Mouse (Mus musculus) right cerebral cortex, postnatal 4 days (tissue): ENCODE data around the gene Gsn.

Experiments used
- DNase-seq: peaks from one replicate; pipeline ENCODE4 v3.0.0-alpha.2; 2022

Gsn gene

GRCm38 (mm10) chr2:35255885-35256833, at the start of gene Gsn:
TSS of gene Gsn (plus strand) at chr2:35256380.
- DNase-seq = peak; percentile 56

GRCm38 (mm10) chr2:35206761-35207160, 49.4 kb upstream of the Gsn start:
- DNase-seq = no peak

- no peak for DNase-seq
These were observed 48.1 kb upstream of the Gsn start for GRCm38 (mm10) chr2:35208054-35208453.

GRCm38 (mm10) chr2:35208931-35209665, 47.1 kb upstream of the Gsn start:
- no peak for DNase-seq

- DNase-seq = no peak
These were observed 44.5 kb upstream of the Gsn start for GRCm38 (mm10) chr2:35211681-35212080.

- no peak for DNase-seq
These were observed 42.8 kb upstream of the Gsn start for GRCm38 (mm10) chr2:35213345-35213910.

GRCm38 (mm10) chr2:35214881-35215358, 41.3 kb upstream of the Gsn start:
- peak; percentile 77 for DNase-seq

GRCm38 (mm10) chr2:35215363-35215762, 40.8 kb upstream of the Gsn start:
- no peak for DNase-seq

- DNase-seq = no peak
These were observed 39.5 kb upstream of the Gsn start for GRCm38 (mm10) chr2:35216701-35217100.

GRCm38 (mm10) chr2:35218736-35219135, 37.4 kb upstream of the Gsn start:
- no peak for DNase-seq

- DNase-seq = no peak
These were observed 33.3 kb upstream of the Gsn start for GRCm38 (mm10) chr2:35222822-35223391.

GRCm38 (mm10) chr2:35224285-35224684, 31.9 kb upstream of the Gsn start:
- no peak for DNase-seq

GRCm38 (mm10) chr2:35228145-35228544, 28.0 kb upstream of the Gsn start:
- DNase-seq = no peak

- no peak for DNase-seq
These were observed 26.0 kb upstream of the Gsn start for GRCm38 (mm10) chr2:35230215-35230614.

- peak; percentile 14 for DNase-seq
These were observed 24.3 kb upstream of the Gsn start for GRCm38 (mm10) chr2:35231871-35232270.

GRCm38 (mm10) chr2:35232595-35233445, 23.4 kb upstream of the Gsn start:
- no peak for DNase-seq

GRCm38 (mm10) chr2:35233898-35234297, 22.3 kb upstream of the Gsn start:
- DNase-seq = no peak

- DNase-seq = no peak
These were observed 21.2 kb upstream of the Gsn start for GRCm38 (mm10) chr2:35235021-35235420.

GRCm38 (mm10) chr2:35244241-35244640, 11.9 kb upstream of the Gsn start:
- no peak for DNase-seq

GRCm38 (mm10) chr2:35247763-35248162, 8.4 kb upstream of the Gsn start:
- no peak for DNase-seq

GRCm38 (mm10) chr2:35252733-35253132, 3.4 kb upstream of the Gsn start:
- no peak for DNase-seq

GRCm38 (mm10) chr2:35253751-35254150, 2.4 kb upstream of the Gsn start:
- no peak for DNase-seq
